Mouse (Mus musculus): Measurements from ENCODE around the gene Cln6.
A peak's percentile ranks its signal among the peaks of the same experiment; 100 is the strongest.
"Not testable (repeated sequence)": the region's sequence is repeated elsewhere in the genome, so short reads cannot be mapped to it uniquely, and the experiment has no call there.

The Cln6 gene

DNA sequence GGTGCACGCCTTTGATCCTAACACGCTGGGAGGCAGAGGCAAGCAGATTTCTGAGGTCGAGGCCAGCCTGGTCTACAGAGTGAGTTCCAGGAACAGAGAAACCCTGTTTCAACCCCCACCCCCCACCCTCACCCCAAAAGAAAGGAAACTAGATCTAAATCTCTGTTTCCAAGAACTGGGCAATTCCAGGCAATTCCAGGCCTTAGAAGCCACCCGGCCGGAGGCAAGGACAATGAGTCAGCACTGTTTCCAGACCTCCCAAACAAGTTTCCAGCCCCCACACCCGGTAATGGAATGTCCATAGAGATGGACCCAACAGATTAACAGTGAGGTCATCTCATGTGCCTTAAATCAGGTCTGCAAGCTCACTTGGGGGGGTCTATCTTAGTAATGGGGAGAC is 8.7 kb upstream of the Cln6 start:
- DNase-seq (ENCODE audit: low spot score in 2 of 2): no peak

DNA sequence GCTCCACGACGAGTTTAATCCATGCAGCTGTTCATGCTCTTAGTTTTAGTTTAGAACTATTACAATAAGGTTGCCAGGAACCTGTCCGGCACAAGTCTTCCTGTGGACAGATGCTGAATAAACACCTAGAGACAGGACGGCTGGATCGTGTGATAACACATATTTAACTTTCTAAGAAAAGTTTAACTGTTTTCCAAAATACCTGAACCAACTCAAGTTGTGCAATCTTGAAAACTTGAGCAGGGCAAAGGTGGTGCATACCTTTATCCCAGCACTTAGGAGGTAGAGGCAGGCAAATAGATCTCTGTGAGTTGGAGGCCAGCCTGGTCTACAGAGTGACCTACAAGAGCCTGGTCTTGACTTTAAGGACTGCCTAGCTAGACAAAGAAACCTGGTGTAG is 3.7 kb upstream of the Cln6 start:
- no peak for DNase-seq (ENCODE audit: low spot score in 2 of 2)

DNA sequence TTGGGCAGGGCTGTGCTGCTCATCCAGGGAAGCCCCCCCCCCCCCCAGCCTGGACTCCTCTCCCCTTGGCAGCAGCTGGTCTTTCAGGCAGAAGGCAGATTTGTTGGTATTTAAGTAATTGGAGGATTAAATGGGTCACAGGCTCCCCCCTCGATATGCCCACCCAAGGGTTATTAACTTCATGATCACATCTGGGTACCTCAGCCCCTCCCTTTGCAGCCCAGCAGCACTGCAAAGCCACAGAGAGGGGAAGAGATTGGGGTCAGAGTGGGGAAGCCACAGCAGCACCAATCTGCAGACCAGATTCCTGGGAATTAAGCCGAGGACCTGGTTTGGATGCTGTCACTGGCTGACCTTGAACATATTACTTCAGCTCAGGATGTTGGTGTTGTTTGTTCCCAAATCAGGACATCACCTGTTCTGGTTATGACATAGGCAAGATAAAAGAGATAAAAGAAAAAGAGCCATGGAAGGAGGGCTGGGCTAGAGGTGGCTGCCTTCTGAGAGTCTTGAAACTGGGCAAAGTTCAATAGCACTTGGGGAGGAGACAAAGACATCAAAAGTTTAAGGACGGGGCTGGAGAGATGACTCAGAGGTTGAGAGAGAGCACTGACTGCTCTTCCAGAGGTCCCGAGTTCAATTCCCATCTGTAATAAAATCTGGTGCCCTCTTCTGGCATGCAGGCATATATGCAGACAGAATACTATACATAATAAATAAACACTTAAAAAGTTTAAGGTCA is 2.7 kb upstream of the Cln6 start:
- no peak for DNase-seq (ENCODE audit: low spot score in 2 of 2)

DNA sequence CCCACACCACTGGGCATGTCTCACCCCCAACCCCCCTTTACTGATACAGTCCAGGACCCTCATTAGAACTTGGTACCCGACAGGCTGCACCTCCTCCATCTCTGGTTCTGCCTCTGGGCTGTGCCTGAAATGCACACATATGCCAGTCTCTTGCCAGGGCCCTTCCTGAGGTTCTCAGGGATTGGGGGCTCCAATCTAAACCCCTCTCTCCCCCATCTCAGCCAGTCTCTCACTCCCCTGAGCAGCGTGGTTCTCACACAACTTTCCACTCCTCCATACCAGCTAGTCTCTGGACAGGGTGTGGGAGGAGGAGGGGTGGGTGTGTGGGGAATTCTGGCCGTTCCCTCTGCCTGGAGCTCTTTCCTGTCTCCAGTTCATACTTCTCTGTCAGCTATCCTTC is 974 bp upstream of the Cln6 start:
- DNase-seq (ENCODE audit: low spot score in 2 of 2): no peak

DNA sequence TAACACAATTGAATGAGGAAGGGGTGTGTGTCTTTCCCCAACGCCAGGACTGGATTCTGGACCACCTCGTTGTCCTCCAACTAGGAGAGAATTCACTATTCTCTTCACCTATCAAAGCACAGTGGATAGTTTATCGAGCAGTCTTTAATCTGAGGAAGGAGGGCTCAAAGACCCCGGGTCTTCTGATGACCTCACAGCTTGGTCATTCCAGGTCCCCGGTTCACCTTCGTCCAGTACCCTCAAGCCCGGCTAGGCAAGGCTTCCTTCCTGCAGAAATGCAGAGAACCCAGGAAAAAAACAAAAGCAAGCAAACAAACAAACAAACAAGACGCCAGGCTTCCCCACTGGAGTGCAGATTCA is 459 bp upstream of the Cln6 start:
- DNase-seq (ENCODE audit: low spot score in 2 of 2): no peak

DNA sequence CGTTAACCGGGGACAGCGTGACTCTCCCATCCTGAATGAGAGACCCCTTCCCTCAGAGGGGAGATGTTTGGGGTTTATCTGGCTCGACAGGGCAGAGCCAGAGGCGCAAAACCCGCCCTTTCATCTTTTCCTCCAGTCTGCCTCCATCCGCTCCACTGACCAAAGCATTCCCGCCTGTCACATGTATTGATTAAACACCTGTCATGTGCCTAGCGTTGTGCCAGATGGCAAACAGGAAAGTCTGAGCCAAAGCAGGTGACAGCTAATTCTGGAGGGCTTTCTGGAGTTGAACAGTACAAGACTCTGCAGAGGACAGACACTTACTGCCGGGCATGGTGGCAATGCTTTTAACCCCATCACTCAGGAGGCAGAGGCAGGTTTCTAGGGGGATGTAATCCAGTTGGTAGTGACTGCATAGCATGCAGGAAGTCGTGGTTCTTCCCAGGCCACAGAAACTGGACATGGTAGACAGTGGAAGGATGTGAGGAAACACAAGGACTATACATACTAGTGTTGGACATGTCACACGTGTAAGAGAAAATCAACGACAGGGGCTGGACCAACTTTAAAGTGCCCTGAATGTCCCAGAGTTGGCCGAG is 686 bp downstream of the Cln6 start:
- DNase-seq (ENCODE audit: low spot score in 2 of 2): no peak

DNA sequence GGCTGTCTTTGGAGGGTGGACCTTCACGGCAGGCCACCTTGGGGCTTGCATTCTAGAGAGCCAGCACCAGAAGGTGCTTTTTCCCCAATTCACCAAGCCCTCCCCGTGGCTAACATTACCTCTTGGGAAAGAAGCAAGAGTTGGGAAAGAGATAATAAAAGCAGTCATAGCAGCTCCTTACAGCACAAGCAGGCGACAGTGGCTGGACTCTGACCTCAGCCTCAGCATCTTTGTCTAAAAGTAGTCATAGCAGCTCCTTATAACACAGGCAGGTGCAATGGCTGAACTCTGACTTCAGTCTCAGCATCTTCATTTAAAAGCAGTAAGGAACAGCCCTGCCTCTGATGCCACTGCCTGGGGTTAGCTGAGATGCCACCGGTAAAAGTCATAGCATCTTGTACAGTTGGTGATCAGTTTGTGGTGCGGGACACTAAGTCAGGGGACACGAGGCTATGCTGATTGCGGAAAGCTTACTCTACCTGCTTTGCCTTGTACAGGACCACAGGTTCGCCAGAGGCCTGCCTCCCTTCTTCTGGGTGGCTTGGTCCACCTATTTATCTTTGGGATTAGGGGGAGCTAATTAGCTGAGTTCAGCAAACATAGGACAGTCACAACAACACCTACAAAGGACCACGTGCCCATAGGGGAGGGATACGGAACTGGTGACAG is 4.9 kb downstream of the Cln6 start:
- DNase-seq (ENCODE audit: low spot score in 2 of 2): no peak

DNA sequence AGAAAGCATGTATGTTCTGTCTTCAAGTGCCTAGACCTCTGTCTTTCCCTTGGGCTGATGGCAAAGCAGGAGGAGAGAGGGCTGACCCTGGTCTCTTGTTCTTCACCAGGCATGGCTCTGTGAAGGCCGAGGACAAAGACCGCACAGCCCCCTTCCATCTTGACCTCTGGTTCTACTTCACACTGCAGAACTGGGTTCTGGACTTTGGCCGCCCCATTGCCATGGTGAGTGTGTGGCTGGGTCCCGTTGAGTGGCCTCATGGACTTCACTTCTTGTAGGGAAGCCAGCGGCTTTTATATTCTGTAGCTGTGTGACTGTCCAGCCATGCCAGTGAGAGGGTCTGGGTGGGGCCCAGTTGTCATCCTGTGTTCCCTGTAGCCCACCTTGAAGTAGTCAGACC is 5.9 kb downstream of the Cln6 start:
- DNase-seq (ENCODE audit: low spot score in 2 of 2): no peak

DNA sequence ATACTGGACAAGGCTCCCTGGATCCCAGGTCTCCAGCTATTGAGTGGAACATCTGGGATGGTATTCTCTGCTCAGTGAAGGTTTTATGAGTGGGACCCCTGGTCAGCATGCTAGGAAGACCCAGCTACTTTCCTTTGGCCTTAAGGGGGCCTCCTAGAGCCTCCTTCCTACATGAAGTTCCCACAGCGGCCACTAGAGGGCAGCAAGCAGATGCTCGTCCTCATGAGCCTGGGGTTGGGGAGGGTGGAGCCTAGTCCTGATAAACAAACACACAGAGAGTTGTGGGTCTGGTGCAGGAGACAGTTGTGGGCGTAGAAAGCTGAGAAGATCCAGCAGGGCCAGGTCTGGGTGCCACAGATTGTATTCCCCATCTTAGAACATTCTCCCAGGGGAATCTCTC is 9.1 kb downstream of the Cln6 start:
- DNase-seq (ENCODE audit: low spot score in 2 of 2): peak; percentile 74 to 84

DNA sequence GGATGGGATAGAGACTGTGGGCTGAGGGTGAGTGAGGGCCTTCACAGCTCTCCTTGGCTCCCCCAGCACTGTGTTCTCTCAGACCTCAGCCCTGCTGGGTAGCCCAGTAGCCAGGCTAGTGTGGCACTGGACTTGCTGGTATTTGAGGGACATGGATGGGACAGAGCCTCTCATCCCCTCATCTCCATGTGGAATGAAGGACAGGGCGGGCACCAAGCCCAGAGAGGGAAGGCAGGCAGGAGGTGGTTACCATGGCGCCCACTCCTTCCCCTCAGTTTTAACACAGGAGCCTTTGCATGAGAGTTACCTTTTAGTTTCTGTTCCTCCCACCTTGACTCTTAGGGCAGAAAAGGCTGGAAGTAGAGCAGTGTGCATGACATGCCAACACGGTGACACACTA is 10.1 kb downstream of the Cln6 start:
- no peak for DNase-seq (ENCODE audit: low spot score in 2 of 2)

DNA sequence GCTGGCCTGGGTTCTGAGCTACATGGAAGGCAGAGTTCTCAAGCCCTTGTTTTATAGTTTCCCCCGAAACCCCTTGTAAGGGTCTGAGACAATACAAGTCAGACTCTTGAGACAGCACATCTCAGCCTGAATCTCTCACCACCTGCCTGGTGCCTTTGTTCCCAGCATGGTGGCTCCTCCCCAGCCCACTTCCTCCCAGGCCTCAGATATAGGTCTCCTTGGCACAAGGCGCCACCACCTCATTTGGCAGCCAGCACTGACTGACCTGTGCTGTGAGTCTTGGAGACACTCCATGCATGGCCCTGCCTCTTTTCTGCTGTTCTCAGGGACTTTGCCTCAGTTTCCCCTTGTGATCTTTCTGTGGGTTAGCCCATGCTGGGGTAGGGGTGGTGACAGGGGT is 13.0 kb downstream of the Cln6 start:
- no peak for DNase-seq (ENCODE audit: low spot score in 2 of 2)

DNA sequence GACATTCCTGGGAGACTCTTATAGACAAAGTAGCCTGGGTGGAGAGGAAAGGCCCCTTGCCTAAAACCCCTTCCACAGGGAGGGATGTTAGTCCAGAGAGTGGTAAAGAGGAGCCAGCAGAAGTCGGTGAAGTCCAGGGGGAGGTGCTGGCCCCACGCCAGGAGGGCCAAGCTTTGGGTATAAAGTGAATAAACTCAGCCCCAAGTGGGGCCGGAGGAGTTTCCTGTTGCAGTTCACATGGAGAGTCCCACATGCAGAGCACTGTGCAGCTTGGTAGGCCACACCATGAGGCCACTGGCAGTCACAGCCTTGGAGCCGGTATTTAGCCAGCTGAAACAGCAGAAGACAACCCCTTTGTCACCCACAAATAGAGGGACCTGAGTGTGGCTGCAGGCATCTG is 15.9 kb downstream of the Cln6 start:
- DNase-seq (ENCODE audit: low spot score in 2 of 2): no peak

DNA sequence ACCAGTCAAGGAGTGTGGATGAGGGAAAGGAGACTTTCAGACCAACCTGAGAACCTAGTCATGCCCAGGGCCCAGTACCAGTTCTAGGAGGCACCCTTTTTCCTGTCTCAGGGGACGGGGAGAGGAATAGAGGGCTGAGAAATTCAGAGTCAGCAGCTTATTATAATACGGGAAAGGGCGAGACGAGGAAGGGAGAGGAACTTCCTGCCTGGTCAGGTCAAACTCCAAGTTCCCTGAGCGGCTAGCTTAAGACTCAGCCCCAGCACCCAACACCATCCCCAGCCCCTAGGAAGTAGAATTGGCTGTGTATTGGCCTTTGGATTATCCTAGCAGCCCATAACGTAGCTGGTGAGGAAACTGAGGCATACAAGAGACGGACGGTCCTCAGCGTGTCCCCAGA is 18.6 kb downstream of the Cln6 start:
- no peak for DNase-seq (ENCODE audit: low spot score in 2 of 2)

DNA sequence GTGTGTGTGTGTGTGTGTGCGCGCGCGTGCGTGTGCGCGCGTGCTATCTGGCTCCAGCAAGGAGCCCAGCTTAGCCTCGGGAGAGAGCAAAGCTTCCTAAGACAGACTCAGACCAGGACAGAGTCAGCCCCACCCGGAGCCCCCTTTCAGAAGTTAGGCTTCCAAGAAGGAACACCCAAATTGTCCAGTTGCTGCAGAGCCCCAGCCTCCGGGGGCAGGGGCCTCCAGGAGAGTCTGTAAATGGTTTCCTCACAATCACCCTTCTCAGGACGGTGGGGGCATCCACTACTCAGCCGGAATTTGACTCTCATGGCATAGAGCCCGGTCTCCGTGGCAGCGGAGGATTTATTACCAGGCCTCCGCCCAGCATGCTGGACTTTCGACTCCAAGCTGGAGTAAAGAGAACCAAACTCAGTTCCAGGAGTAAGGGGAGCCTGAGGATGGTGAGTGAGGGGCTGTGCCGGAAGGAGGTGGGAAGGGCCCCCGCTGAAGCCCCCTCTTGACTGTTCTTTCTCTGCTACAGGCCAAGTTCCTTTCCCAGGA is 19.2 kb downstream of the Cln6 start, which contains the start of gene Calml4:
Gene Calml4, plus strand, starts transcription at position 362 of the 543 bp plus-strand sequence.
- peak; percentile 69 to 83 for DNase-seq (ENCODE audit: low spot score in 2 of 2)

DNA sequence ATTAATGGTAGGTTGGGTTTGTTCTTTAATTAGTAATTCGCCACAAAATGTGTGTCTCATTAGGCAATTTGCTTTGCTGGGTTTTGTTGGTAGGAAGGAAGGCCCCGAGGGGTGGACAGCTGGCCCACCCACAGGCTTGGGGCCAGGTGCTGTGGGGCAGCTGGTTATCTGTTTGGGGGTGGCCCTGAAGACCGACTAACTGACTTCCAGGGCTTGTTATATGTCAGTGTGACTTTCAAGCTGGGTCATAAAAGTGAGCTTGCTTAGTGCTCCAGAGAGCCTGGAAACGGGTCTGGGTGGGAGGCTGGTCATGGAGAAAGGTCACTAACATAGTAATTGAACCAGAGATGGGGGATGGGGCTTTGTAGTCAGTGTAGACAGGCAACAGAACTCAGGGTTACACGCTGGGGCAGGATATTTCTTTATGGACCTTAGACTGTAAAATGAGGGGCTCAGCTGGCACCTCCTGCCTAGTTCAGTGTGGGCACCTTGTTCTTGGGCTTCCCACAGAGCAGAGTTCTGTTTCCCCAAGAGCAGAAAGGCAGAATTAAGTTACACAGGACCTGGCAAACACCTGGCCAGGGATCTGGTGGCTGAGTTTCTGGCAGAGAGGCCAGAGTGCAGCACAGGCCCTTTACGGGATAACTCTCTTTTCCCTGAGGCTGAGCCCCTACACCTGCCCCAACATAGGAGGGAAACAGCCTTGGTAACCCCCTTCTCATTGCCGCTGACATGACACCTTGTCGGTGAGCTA is 19.9 kb downstream of the Cln6 start:
- no peak for DNase-seq (ENCODE audit: low spot score in 2 of 2)

DNA sequence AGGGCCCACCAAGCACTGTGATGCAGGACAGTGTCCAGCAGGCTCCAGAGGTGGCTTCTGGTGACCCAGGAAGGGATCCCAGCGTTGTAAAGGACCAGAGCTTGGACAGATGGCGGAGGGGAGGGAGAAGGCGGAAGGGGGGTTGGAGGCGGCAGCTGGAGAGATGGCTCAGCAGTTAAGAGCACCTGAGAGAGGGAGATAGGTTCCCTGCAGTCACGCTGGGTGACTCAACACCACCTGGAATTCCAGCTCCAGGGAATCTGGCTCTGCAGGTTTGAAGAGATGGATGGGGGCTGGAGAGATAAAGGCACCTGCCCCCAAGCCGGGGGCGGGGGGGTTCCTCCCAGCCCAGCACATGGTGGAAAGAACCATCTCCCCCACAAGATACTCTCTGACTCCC is 21.5 kb downstream of the Cln6 start:
- DNase-seq (ENCODE audit: low spot score in 2 of 2): not testable (repeated sequence)

DNA sequence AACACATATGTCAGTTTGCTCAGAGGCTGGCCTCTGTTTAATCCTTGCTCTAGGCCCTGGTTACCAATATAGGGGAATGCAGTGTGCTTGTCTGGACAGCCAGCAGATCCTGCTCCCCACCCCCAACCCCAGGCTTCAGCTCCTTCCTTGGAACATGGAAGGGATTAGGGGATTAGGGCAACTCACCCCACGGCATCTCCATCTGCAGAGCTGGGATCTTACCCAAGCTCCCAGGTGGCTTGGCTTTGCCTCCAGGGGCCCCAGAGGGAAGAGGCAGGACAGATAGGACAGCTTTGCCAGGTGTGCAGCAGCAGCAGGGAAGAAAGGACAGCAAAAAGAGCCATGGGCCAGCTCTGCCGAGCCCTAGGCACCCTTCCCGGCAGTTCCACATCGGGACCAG is 22.3 kb downstream of the Cln6 start:
- no peak for DNase-seq (ENCODE audit: low spot score in 2 of 2)

DNA sequence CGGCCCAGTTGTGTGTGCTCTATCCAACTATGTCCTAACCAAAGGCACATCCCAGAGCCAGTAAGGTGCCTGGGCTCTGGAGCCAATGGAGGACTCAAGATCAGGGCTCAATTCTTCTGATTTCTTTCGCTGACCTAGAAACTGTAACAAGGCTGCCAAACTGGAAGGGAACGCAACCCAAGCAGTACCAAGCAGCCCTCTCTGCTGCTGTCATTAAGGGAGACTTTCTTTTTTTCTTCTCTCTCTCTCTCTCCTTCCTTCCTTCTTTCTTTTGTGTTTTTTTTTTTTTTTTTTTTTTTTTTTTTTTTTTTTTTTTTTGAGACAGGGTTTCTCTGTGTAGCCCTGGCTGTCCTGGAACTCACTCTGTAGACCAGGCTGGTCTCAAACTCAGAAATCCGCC is 30.7 kb downstream of the Cln6 start:
- not testable (repeated sequence) for DNase-seq (ENCODE audit: low spot score in 2 of 2)

DNA sequence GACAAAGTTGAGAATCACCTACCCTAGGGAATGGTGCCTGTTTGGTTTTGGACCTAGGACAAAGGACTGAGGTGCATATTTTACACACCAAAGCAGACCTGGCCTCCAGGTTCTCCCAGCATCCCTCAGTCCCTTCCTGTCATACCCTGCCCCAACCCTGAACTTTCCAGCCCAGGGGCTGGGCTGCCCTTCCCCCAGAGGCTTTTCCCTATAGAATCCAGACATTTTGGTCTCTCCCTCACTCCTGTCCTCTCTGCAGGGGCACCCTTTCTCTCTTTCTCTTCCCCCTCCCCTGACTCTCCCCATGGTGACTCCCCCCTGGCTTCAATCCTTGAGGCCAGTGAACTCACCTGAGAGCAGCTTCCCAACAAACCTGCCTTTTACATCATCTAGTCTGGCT is 32.1 kb downstream of the Cln6 start:
- DNase-seq (ENCODE audit: low spot score in 2 of 2): no peak

DNA sequence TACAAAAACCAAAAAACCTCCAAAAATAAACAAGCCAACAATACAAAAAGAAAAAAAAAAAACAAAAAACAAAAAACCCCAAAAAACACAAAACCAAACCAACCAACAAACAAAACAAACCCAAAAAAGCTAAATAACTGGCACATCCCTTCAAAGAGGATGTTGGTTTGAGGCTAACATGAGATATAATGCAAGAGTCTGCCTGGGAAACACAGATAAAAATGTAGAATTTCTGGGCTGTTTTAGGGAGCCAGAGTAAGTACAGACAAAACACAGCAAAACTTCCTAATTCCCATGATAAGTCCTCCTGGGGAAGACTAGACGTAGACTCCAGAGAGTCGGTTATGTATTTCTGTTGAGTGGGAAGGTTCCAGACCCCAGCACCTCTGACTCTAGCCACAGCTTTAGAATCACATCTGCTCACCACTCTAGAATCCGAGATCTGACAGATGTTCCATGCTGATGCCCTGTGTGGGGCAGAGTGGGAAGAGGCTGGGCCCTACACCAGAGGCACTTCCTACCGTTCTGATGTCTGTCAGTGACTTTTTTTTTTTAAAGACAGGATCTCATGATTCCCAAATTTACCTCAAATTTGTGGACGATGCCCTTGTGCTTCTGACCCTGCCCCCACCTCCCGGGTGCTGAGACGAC is 38.5 kb downstream of the Cln6 start:
- no peak for DNase-seq (ENCODE audit: low spot score in 2 of 2)

DNA sequence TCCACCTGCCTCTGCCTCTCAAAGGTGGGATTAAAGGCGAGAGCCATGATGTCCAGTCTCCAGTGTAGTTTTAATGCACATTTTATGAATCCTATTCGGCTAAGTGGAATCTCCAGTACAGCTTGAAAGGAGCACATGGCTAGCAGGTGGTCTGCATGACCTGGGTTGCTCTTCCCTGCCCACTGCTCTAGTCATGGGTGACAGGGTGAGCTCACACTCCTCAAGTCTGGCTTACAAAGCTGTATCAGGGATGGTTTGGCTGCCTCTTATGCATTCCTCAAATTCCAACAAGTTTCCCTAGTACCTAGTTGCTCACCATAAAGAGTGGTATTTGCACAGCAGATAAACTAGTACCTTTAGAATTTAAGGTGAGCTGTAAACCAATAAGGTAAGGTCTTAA is 39.2 kb downstream of the Cln6 start:
- no peak for DNase-seq (ENCODE audit: low spot score in 2 of 2)

DNA sequence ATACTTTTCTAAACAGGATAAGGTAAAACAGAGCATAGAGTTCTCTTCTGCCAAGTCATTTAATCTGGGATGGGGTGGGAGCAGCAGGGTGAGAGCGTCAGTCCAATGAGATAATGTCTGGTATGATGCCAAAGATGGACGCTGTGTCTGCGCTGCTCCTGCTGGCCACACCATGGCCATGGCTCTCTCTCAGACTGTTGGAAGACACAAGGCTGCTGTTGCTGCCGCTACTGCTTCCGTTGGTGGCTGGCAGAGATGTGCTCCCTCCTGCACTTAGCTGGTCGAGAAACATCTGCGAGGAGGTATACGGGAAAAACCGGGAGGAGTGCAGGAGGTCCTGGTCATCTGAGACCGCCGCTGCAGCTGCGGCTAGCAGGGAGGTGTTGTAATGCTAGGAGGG is 43.3 kb downstream of the Cln6 start:
- no peak for DNase-seq (ENCODE audit: low spot score in 2 of 2)

All from urinary bladder, postnatal 36 days (tissue).